In genomic region chr4:66869919-66870318, GRCm38 (mm10) we compare ENCODE assay signal across 10 mouse cellular contexts. TPM values are rescaled to one million over a fixed set of nuclear protein-coding genes. Genes with fewer than 3 reads are reported as not detected.
DNase-seq lines count a peak whose midpoint lies in the region; ATAC-seq lines count a peak whose summit lies in the region.
"Had no signal": no experiment of that assay in that cellular context is flagged by ENCODE, and none has a peak within 500 bp of the region (broad histone marks: within the 10 kb centered on the region; RNA-seq: fewer than 3 reads in every experiment).

No protein-coding gene starts in this region.

- no peak overlapping the region for H3K4me2 ChIP-seq in hindbrain, embryonic 11.5 days (replicated peaks; ENCODE audit: low read depth, low read length)
- H3K4me2 ChIP-seq in hindbrain, embryonic 12.5 days (replicated peaks): no peak overlapping the region
- H3K4me2 ChIP-seq: limb, embryonic 15.5 days had no signal

- peak; percentile 14 for DNase-seq in adrenal gland, adult 8-10 months
- DNase-seq in adrenal gland, postnatal 25 days: no peak
- peak; percentile 2 for DNase-seq in hindbrain, embryonic 11.5 days (ENCODE audit: low spot score)
- peak; percentile 1 for DNase-seq in embryo, embryonic 11 days
- peak; percentile 26 for DNase-seq in retina, adult 2 months (ENCODE audit: low read depth, low spot score)
- DNase-seq in spleen, postnatal 36 days (ENCODE audit: low spot score in 2 of 2): no peak
- DNase-seq: gastrocnemius, postnatal 10 days had no signal

- H3K4me1 ChIP-seq in hindbrain, embryonic 11.5 days (replicated peaks; ENCODE audit: control insufficient read depth, insufficient read depth, low read length): no peaks in the 10 kb centered on the region
- 0 out of 2 replicates have a peak, but pooled peaks cover 7% of the 10 kb centered on the region for H3K4me1 ChIP-seq in hindbrain, embryonic 12.5 days
- H3K4me1 ChIP-seq: limb, embryonic 15.5 days had no signal

- H3K27ac ChIP-seq in hindbrain, embryonic 11.5 days (ENCODE audit: low read depth, low read length): no peak overlapping the region
- no peak overlapping the region for H3K27ac ChIP-seq in hindbrain, embryonic 12.5 days
- H3K27ac ChIP-seq: limb, embryonic 15.5 days had no signal

- no peak overlapping the region for H3K4me3 ChIP-seq in hindbrain, embryonic 11.5 days (ENCODE audit: low read depth, low read length)
- no peak overlapping the region for H3K4me3 ChIP-seq in hindbrain, embryonic 12.5 days
- H3K4me3 ChIP-seq: limb, embryonic 15.5 days had no signal

- H3K9ac ChIP-seq in hindbrain, embryonic 11.5 days (ENCODE audit: low read depth, low read length): no peak overlapping the region
- H3K9ac ChIP-seq in hindbrain, embryonic 12.5 days: no peak overlapping the region
- H3K9ac ChIP-seq: limb, embryonic 15.5 days had no signal

- no peak for ATAC-seq in hindbrain, embryonic 11.5 days (ENCODE audit: low FRiP score)
- no peak for ATAC-seq in hindbrain, embryonic 12.5 days (ENCODE audit: low FRiP score)
- no peak for ATAC-seq in erythroid progenitor cell, adult 5-6 weeks (replicated peaks; ENCODE audit: low FRiP score, poor library complexity, severe bottlenecking)

- WGBS in hindbrain, embryonic 11.5 days: 62% methylated on average over 7 of the region's 7 CpGs
- 59% methylated on average over 7 of the region's 7 CpGs for WGBS in hindbrain, embryonic 12.5 days

- no peaks in the 10 kb centered on the region for H3K36me3 ChIP-seq in hindbrain, embryonic 11.5 days (ENCODE audit: control insufficient read depth, insufficient read depth, low read length)
- H3K36me3 ChIP-seq in hindbrain, embryonic 12.5 days: no peaks in the 10 kb centered on the region
- H3K36me3 ChIP-seq: limb, embryonic 15.5 days had no signal

- no peaks in the 10 kb centered on the region for H3K9me3 ChIP-seq in hindbrain, embryonic 11.5 days (ENCODE audit: control insufficient read depth, low read length)
- no peaks in the 10 kb centered on the region for H3K9me3 ChIP-seq in hindbrain, embryonic 12.5 days (replicated peaks)
- H3K9me3 ChIP-seq: limb, embryonic 15.5 days had no signal

- no peaks in the 10 kb centered on the region for H3K27me3 ChIP-seq in hindbrain, embryonic 11.5 days (ENCODE audit: control insufficient read depth, insufficient read depth, low read length)
- no peaks in the 10 kb centered on the region for H3K27me3 ChIP-seq in hindbrain, embryonic 12.5 days
- H3K27me3 ChIP-seq: limb, embryonic 15.5 days had no signal

RNA-seq across cellular contexts. Expression of gene Tlr4, which starts 42.5 kb away (rescaled TPM):
- total RNA-seq in adrenal gland, adult 8-10 months (2022): 10 to 100 TPM in 3 of 4 experiments, 1 to 10 TPM in 1; 6.1 to 12.0 (median 10.9) TPM
- total RNA-seq in adrenal gland, postnatal 25 days (2021): 5.1 and 5.2 TPM in 2 replicates
- 0.56 and 1.4 TPM in 2 replicates for polyA plus RNA-seq in hindbrain, embryonic 11.5 days (2014; fragmentation: Nextera tagmentation; extraction: Ambion mirVana)
- 0.96 and 1.4 TPM in 2 replicates for polyA plus RNA-seq in hindbrain, embryonic 12.5 days (2016; fragmentation: Nextera tagmentation; extraction: Ambion mirVana)
- total RNA-seq in erythroid progenitor cell, adult 5-6 weeks (2015; ENCODE audit: low replicate concordance): 3.4 and 6.1 TPM in 2 replicates
- total RNA-seq in erythroid progenitor cell, adult 5-6 weeks (2017; ENCODE audit: low replicate concordance): 4.2 and 6.0 TPM in 2 replicates

Comparison
In these comparisons a context has a peak if more than half of its experiments do, and no peak if none do; other contexts are left out.
1. DNase-seq: peak in adrenal gland, adult 8-10 months (single experiment), hindbrain, embryonic 11.5 days (single experiment), embryo, embryonic 11 days (single experiment) and retina, adult 2 months (single experiment); none in adrenal gland, postnatal 25 days (single experiment) and spleen, postnatal 36 days (0 of 2).